Mouse (Mus musculus): ENCODE results near the gene Trank1. TPM values are rescaled to one million over a fixed set of nuclear protein-coding genes. Genes with fewer than 3 reads are reported as not detected.
A peak's percentile ranks its signal among the peaks of the same experiment; 100 is the strongest.

The Trank1 gene
- polyA plus RNA-seq, 1 experiment from 2014 or later, result 5.9 TPM

DNA sequence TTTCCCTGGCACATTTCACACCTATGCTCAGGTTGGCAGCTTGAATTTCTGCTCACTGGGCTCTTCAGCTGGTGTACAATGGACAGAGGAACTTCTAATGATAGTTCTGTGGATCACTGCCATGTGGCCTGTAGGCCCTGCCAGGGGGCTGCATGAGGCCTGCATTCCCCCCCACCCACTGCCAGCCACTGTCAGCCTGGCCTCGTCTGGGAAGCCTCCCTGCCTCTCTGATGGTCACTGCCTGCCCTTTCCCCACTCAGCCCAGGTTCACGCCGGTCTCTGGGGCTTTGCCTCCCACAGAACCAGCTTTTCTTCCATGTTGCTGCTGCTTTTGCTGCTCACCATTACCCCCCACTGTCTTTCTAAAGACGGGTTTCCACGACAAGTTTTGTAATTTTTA is 83.7 kb downstream of the Trank1 start:
- H3K27me3 ChIP-seq (replicated peaks; ENCODE audit: control insufficient read depth, insufficient read depth, low read length), result no peaks in the 10 kb centered on the region
- H3K4me1 ChIP-seq (ENCODE audit: control insufficient read depth, insufficient read depth, low read length), result no peaks in the 10 kb centered on the region
- H3K4me2 ChIP-seq (ENCODE audit: low read length), result no peak overlapping the region
- H3K4me3 ChIP-seq (ENCODE audit: low read depth, low read length), result no peak overlapping the region
- H3K36me3 ChIP-seq (ENCODE audit: control insufficient read depth, insufficient read depth, low read length), result no peaks in the 10 kb centered on the region
- DNase-seq (ENCODE audit: low spot score) (no peak), ATAC-seq (no peak)
- H3K27ac ChIP-seq (ENCODE audit: low read depth, low read length), result no peak overlapping the region
- 65% methylated on average over 5 of the region's 5 CpGs for WGBS
- no peaks in the 10 kb centered on the region for H3K9me3 ChIP-seq (replicated peaks; ENCODE audit: control insufficient read depth, low read length)
- H3K9ac ChIP-seq (ENCODE audit: low read length), result no peak overlapping the region

DNA sequence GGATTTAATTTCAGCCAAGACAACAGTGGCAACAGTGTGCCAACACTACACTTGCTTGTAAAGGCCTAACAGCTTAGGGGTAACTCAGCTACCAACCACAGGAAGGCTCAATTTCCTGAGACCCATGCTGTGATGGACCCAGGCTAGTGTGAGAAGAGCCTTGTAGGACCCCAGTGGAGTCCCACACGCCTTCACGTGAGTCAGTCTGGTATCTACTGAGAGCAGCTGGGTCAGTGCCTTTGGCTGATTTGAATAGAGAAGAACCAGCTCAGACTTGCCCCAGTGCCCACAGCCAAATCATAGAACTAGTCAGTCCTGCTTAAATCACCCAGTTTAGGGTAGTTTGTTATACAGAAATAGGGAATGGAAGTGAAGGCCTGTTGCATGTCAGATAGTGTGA is 86.5 kb downstream of the Trank1 start:
- DNase-seq (ENCODE audit: low spot score), result no peak
- Histone ChIP-seq H3K36me3 (ENCODE audit: control insufficient read depth, insufficient read depth, low read length) (no peaks in the 10 kb centered on the region), H3K9ac (ENCODE audit: low read length) (no peak overlapping the region), H3K27me3 (replicated peaks; ENCODE audit: control insufficient read depth, insufficient read depth, low read length) (no peaks in the 10 kb centered on the region), H3K4me1 (ENCODE audit: control insufficient read depth, insufficient read depth, low read length) (no peaks in the 10 kb centered on the region), H3K4me2 (ENCODE audit: low read length) (no peak overlapping the region), H3K9me3 (replicated peaks; ENCODE audit: control insufficient read depth, low read length) (no peaks in the 10 kb centered on the region), H3K4me3 (ENCODE audit: low read depth, low read length) (no peak overlapping the region), H3K27ac (ENCODE audit: low read depth, low read length) (no peak overlapping the region)
- ATAC-seq, result no peak
- 85% methylated on average over 2 of the region's 2 CpGs for WGBS

DNA sequence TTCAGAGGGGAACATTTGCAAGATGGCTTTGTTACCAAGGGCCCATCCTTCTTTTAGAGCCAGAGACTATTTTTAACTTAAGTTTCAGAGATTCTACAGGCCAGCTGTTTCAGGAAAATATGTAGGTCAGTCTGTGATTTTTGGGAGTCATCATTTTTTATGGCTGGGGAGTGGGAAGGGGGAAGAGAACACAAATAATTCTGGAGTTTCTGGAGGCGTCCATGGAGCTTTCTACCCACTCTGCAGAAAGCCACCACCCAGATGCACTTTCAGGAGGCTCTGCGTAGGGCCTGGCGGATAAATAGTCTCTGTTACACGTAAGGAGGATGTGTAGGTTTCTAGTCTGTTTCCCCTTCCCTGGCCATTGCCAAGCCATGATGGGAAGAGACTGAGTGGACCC is 88.5 kb downstream of the Trank1 start:
- Histone ChIP-seq H3K4me2 (ENCODE audit: low read length) (no peak overlapping the region), H3K4me3 (ENCODE audit: low read depth, low read length) (no peak overlapping the region), H3K27ac (ENCODE audit: low read depth, low read length) (no peak overlapping the region), H3K9me3 (replicated peaks; ENCODE audit: control insufficient read depth, low read length) (no peaks in the 10 kb centered on the region), H3K9ac (ENCODE audit: low read length) (no peak overlapping the region), H3K4me1 (ENCODE audit: control insufficient read depth, insufficient read depth, low read length) (no peaks in the 10 kb centered on the region), H3K27me3 (replicated peaks; ENCODE audit: control insufficient read depth, insufficient read depth, low read length) (no peaks in the 10 kb centered on the region), H3K36me3 (ENCODE audit: control insufficient read depth, insufficient read depth, low read length) (no peaks in the 10 kb centered on the region)
- DNase-seq (ENCODE audit: low spot score), result no peak
- ATAC-seq, result no peak
- WGBS, result 93% methylated on average over 4 of the region's 4 CpGs

DNA sequence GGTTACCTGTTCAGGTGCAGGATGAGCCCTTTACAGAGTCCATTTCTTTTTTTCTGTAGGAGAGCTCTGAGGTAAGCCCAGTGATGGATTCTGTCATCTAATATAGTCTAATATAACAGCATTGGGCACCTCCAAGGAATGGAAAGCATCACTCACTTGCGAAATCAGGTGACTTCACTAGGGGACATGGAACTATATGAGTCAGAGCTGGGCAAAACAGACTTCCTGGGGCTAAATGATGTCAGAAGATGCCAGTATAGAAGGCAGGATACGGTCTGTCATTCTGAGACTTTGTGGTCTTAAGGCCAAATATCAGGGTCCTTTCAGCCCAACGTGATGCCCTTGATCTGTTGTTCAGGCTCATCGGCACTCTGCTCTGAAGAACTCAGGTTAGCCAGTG is 91.6 kb downstream of the Trank1 start:
- H3K4me3 ChIP-seq (ENCODE audit: low read depth, low read length), result no peak overlapping the region

DNA sequence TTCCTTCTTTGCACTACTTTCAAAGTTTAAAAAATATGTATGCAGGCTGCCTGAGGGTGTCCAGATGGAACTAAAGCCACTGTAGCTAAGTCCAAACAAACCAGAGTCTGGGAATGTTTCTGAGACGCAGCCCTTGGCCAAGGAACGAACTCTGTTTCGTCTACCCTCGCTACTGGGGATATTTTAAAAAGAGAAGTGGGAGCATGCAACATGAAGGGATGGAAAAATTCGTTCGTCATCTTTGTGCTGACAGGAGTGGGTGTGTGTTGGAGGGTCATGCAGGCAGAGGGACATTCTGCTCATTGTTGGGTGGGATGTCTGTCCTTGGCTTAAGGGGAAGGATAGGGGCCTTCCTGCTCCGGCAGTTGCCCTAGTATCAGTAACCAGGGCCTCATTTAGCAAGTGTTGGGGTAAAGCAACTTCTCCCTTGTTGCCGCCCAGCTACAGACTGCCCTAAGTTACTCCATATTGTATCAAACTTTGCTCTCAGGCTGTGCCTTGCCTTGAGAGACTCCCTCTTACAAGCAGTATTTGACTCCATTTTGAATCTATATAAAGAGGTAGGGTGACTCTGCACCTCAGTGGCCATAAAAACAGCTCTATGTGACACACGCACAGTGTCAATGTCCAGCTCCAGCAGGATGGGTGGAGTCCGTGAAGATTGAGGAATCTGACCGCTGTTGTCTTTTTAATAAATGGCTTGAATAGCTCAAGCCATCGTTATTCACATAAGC is 93.0 kb downstream of the Trank1 start:
- Histone ChIP-seq H3K4me1 (ENCODE audit: control insufficient read depth, insufficient read depth, low read length) (no peaks in the 10 kb centered on the region), H3K4me3 (ENCODE audit: low read depth, low read length) (no peak overlapping the region), H3K36me3 (ENCODE audit: control insufficient read depth, insufficient read depth, low read length) (no peaks in the 10 kb centered on the region), H3K9ac (ENCODE audit: low read length) (no peak overlapping the region), H3K27me3 (replicated peaks; ENCODE audit: control insufficient read depth, insufficient read depth, low read length) (no peaks in the 10 kb centered on the region), H3K9me3 (replicated peaks; ENCODE audit: control insufficient read depth, low read length) (no peaks in the 10 kb centered on the region), H3K4me2 (ENCODE audit: low read length) (no peak overlapping the region), H3K27ac (ENCODE audit: low read depth, low read length) (no peak overlapping the region)
- WGBS, result 89% methylated on average over 12 of the region's 12 CpGs
- DNase-seq (ENCODE audit: low spot score) (no peak), ATAC-seq (no peak)

More for the DNA sequence above, 91.6 kb downstream of the Trank1 start:
- Histone ChIP-seq H3K27me3 (replicated peaks; ENCODE audit: control insufficient read depth, insufficient read depth, low read length) (no peaks in the 10 kb centered on the region), H3K4me1 (ENCODE audit: control insufficient read depth, insufficient read depth, low read length) (no peaks in the 10 kb centered on the region), H3K4me2 (ENCODE audit: low read length) (no peak overlapping the region), H3K27ac (ENCODE audit: low read depth, low read length) (no peak overlapping the region), H3K9ac (ENCODE audit: low read length) (no peak overlapping the region), H3K36me3 (ENCODE audit: control insufficient read depth, insufficient read depth, low read length) (no peaks in the 10 kb centered on the region), H3K9me3 (replicated peaks; ENCODE audit: control insufficient read depth, low read length) (no peaks in the 10 kb centered on the region)
- WGBS, result 94% methylated on average over 4 of the region's 4 CpGs
- ATAC-seq, result no peak
- no peak for DNase-seq (ENCODE audit: low spot score)

DNA sequence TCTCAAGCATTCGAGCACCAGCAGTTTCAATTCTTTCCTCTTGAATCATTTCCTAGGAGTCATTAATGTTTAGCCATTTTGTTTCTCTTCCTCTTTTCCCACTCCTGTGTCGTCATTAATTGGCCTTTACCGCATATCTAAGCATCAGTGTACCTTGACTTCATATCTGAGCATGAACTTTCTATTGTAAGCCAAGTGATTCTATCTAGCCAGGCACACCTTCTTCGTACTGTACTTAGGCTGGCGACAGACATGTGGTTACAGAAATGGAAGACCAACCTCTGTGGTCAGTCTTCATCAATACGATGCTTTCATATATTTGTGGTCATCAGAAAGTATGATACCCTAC is 93.5 kb downstream of the Trank1 start:
- Histone ChIP-seq H3K4me1 (ENCODE audit: control insufficient read depth, insufficient read depth, low read length) (no peaks in the 10 kb centered on the region), H3K27me3 (replicated peaks; ENCODE audit: control insufficient read depth, insufficient read depth, low read length) (no peaks in the 10 kb centered on the region), H3K9ac (ENCODE audit: low read length) (no peak overlapping the region), H3K36me3 (ENCODE audit: control insufficient read depth, insufficient read depth, low read length) (no peaks in the 10 kb centered on the region), H3K4me3 (ENCODE audit: low read depth, low read length) (no peak overlapping the region), H3K27ac (ENCODE audit: low read depth, low read length) (no peak overlapping the region), H3K4me2 (ENCODE audit: low read length) (no peak overlapping the region), H3K9me3 (replicated peaks; ENCODE audit: control insufficient read depth, low read length) (no peaks in the 10 kb centered on the region)
- WGBS, result 85% methylated on average over 6 of the region's 6 CpGs
- ATAC-seq (no peak), DNase-seq (ENCODE audit: low spot score) (no peak)

DNA sequence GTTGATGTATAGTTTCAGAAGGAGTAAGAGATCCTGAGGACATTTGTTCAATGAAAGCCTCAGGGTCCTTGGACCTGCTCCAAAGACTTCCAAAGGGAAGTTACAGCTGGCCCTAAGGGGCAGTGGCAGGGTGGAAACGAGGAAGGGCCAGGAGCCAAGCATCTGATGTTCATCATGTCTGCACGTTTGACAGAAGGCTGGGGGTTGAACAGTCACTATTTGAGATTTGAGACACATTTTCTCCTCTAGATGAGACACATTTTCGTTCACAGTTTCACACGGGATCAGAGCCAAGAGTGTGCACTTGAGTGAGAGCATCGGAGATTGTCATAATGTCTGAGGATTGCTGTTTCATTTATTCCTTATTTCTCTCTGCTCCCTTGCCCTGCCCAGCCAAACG is 96.5 kb downstream of the Trank1 start:
- Histone ChIP-seq H3K4me3 (ENCODE audit: low read depth, low read length) (no peak overlapping the region), H3K9ac (ENCODE audit: low read length) (no peak overlapping the region), H3K27me3 (replicated peaks; ENCODE audit: control insufficient read depth, insufficient read depth, low read length) (no peaks in the 10 kb centered on the region), H3K4me1 (ENCODE audit: control insufficient read depth, insufficient read depth, low read length) (no peaks in the 10 kb centered on the region), H3K4me2 (ENCODE audit: low read length) (no peak overlapping the region), H3K27ac (ENCODE audit: low read depth, low read length) (peak overlapping the region; percentile 10; the same call in 1 of the 2 replicates), H3K9me3 (replicated peaks; ENCODE audit: control insufficient read depth, low read length) (no peaks in the 10 kb centered on the region), H3K36me3 (ENCODE audit: control insufficient read depth, insufficient read depth, low read length) (no peaks in the 10 kb centered on the region)
- DNase-seq (ENCODE audit: low spot score) (peak; percentile 74), ATAC-seq (no peak; the same call in 1 of the 2 replicates)
- WGBS, result 55% methylated on average over 6 of the region's 6 CpGs

DNA sequence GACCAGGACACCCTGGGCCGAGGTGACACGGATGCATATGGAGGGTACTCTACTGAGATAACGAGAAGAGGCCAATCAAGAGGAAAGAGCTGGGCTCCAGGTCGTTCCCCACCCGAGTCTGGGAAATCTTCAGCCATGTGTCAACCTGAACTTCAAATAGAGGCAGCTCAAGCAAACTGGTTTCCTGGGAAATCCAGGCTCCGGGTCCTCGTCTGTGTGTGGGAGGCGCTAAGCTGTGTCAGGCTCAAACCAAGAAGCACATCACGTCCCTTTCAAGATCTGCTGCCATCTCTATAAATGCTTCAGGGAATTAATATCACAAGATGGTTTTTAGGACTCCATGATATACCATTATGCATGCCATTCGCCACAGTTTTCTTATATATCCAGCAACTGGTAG is 96.9 kb downstream of the Trank1 start:
- H3K9me3 ChIP-seq (replicated peaks; ENCODE audit: control insufficient read depth, low read length), result no peaks in the 10 kb centered on the region
- H3K4me1 ChIP-seq (ENCODE audit: control insufficient read depth, insufficient read depth, low read length), result no peaks in the 10 kb centered on the region
- H3K4me2 ChIP-seq (ENCODE audit: low read length), result no peak overlapping the region
- WGBS, result 80% methylated on average over 10 of the region's 10 CpGs
- no peak overlapping the region for H3K9ac ChIP-seq (ENCODE audit: low read length)
- DNase-seq (ENCODE audit: low spot score), result no peak
- H3K27ac ChIP-seq (ENCODE audit: low read depth, low read length), result peak overlapping the region; percentile 10; the same call in 1 of the 2 replicates
- H3K27me3 ChIP-seq (replicated peaks; ENCODE audit: control insufficient read depth, insufficient read depth, low read length), result no peaks in the 10 kb centered on the region
- H3K36me3 ChIP-seq (ENCODE audit: control insufficient read depth, insufficient read depth, low read length), result no peaks in the 10 kb centered on the region
- H3K4me3 ChIP-seq (ENCODE audit: low read depth, low read length), result no peak overlapping the region
- ATAC-seq, result peak; percentile 29; the same call in 1 of the 2 replicates

DNA sequence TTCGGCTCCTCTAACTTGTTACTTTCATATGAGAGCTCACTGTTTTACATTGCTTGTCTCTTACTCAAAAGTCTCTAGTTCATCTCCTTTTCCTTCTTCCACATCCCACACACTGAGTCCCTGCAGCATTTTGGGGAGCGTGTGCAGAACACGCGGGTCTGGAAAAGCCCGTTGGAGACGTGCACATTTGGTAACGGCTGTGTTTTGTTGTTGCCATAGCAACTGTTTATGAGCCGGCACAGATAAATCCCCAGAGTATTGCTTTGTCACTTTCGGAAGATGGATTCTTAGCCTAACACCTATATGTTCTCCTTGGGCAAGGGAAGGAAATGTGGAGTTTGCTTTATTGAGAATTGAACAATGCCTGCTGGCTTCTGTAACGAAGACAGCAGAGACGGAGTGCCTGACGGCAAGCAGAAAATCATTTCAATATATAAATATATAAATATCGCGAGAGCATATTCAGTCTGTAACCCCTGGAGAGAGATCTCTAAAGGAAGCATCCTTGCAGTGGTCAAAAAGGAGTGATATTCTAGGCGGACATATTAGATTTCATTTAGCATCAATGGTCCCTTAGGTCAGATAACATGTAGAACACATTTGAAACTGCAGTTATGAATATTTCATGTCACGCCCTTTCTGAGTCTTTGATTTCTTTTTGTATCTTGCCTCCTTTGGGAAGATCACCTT is 101.1 kb downstream of the Trank1 start:
- peak; percentile 44; the same call in 1 of the 2 replicates for ATAC-seq
- Histone ChIP-seq H3K27me3 (replicated peaks; ENCODE audit: control insufficient read depth, insufficient read depth, low read length) (no peaks in the 10 kb centered on the region), H3K4me2 (ENCODE audit: low read length) (no peak overlapping the region), H3K4me1 (ENCODE audit: control insufficient read depth, insufficient read depth, low read length) (no peaks in the 10 kb centered on the region), H3K36me3 (ENCODE audit: control insufficient read depth, insufficient read depth, low read length) (no peaks in the 10 kb centered on the region), H3K27ac (ENCODE audit: low read depth, low read length) (no peak overlapping the region), H3K9me3 (replicated peaks; ENCODE audit: control insufficient read depth, low read length) (no peaks in the 10 kb centered on the region), H3K4me3 (ENCODE audit: low read depth, low read length) (no peak overlapping the region), H3K9ac (ENCODE audit: low read length) (no peak overlapping the region)
- 70% methylated on average over 16 of the region's 16 CpGs for WGBS
- DNase-seq (ENCODE audit: low spot score), result peak; percentile 75
